Mouse (Mus musculus): ENCODE measurements at regions not wholly inside any gene's neighbourhood (a gene's known extent, or its start where the extent isn't known, plus 50 kb on each side); places are given as distances from the start of the nearest gene placed in this dataset.

- H3K9ac ChIP-seq (ENCODE audit: insufficient read depth, low read depth, low read length, poor library complexity, severe bottlenecking), result no peak overlapping the region
- H3K4me3 ChIP-seq (ENCODE audit: insufficient read depth in 1 of 2, low read depth in 1 of 2, low read length in 2 of 2, poor library complexity in 1 of 2, severe bottlenecking in 1 of 2), result no peak overlapping the region
- no peaks in the 10 kb centered on the region for H3K4me1 ChIP-seq (ENCODE audit: control insufficient read depth in 2 of 2, insufficient read depth in 2 of 2, low read length in 2 of 2, poor library complexity in 1 of 2)
- in situ Hi-C loops (cut with MboI; ENCODE audit: low sequenced_read_pairs in 2 of 2, unreplicated experiment in 2 of 2), result no loop called here
- TF ChIP-seq HCFC1 (IDR thresholded peaks at IDR 0.05; ENCODE audit: borderline replicate concordance, insufficient read depth, low read length), result no peak
- TF ChIP-seq ZC3H11A (IDR thresholded peaks at IDR 0.05; ENCODE audit: borderline replicate concordance, low read depth, low read length), result no peak
- no peak for TF ChIP-seq ZNF384 (IDR thresholded peaks at IDR 0.05; ENCODE audit: low read depth, low read length)
- no peak for TF ChIP-seq CHD2 (IDR thresholded peaks at IDR 0.05; ENCODE audit: low read depth, low read length)
- no peak for TF ChIP-seq MAFK (IDR thresholded peaks at IDR 0.05; ENCODE audit: insufficient read depth, low read depth, low read length)
- no peaks in the 10 kb centered on the region for H3K36me3 ChIP-seq (ENCODE audit: control insufficient read depth, insufficient read depth, low read length, poor library complexity, severe bottlenecking)
- no peaks in the 10 kb centered on the region for H3K9me3 ChIP-seq (ENCODE audit: control insufficient read depth, insufficient read depth, low read depth, low read length)
- H3K27ac ChIP-seq (ENCODE audit: insufficient read depth, low read depth, low read length, poor library complexity, severe bottlenecking), result no peak overlapping the region
- no peak for DNase-seq (ENCODE audit: low read depth, low spot score)
Measured at GRCm38 (mm10) chr8:49631286-49631685, 787.5 kb upstream of the Tenm3 start.

- DNase-seq (ENCODE audit: low read depth, low spot score), result no peak
- no peaks in the 10 kb centered on the region for H3K4me1 ChIP-seq (ENCODE audit: control insufficient read depth in 2 of 2, insufficient read depth in 2 of 2, low read length in 2 of 2, poor library complexity in 1 of 2)
- in situ Hi-C loops (cut with MboI; ENCODE audit: low sequenced_read_pairs in 2 of 2, unreplicated experiment in 2 of 2), result no loop called here
- no peaks in the 10 kb centered on the region for H3K36me3 ChIP-seq (ENCODE audit: control insufficient read depth, insufficient read depth, low read length, poor library complexity, severe bottlenecking)
- H3K4me3 ChIP-seq (ENCODE audit: insufficient read depth in 1 of 2, low read depth in 1 of 2, low read length in 2 of 2, poor library complexity in 1 of 2, severe bottlenecking in 1 of 2), result no peak overlapping the region
- no peak overlapping the region for H3K9ac ChIP-seq (ENCODE audit: insufficient read depth, low read depth, low read length, poor library complexity, severe bottlenecking)
- no peaks in the 10 kb centered on the region for H3K9me3 ChIP-seq (ENCODE audit: control insufficient read depth, insufficient read depth, low read depth, low read length)
- TF ChIP-seq ZC3H11A (IDR thresholded peaks at IDR 0.05; ENCODE audit: borderline replicate concordance, low read depth, low read length) (no peak), MAFK (IDR thresholded peaks at IDR 0.05; ENCODE audit: insufficient read depth, low read depth, low read length) (no peak), HCFC1 (IDR thresholded peaks at IDR 0.05; ENCODE audit: borderline replicate concordance, insufficient read depth, low read length) (no peak), ZNF384 (IDR thresholded peaks at IDR 0.05; ENCODE audit: low read depth, low read length) (no peak), CHD2 (IDR thresholded peaks at IDR 0.05; ENCODE audit: low read depth, low read length) (no peak)
- H3K27ac ChIP-seq (ENCODE audit: insufficient read depth, low read depth, low read length, poor library complexity, severe bottlenecking), result no peak overlapping the region
Measured at GRCm38 (mm10) chr8:49627966-49628495, 784.3 kb upstream of the Tenm3 start.

GRCm38 (mm10) chr8:49595501-49595900 is 751.8 kb upstream of the Tenm3 start:
- DNase-seq (ENCODE audit: low read depth, low spot score), result no peak
- no peaks in the 10 kb centered on the region for H3K9me3 ChIP-seq (ENCODE audit: control insufficient read depth, insufficient read depth, low read depth, low read length)
- TF ChIP-seq HCFC1 (IDR thresholded peaks at IDR 0.05; ENCODE audit: borderline replicate concordance, insufficient read depth, low read length) (no peak), MAFK (IDR thresholded peaks at IDR 0.05; ENCODE audit: insufficient read depth, low read depth, low read length) (no peak), ZC3H11A (IDR thresholded peaks at IDR 0.05; ENCODE audit: borderline replicate concordance, low read depth, low read length) (no peak), ZNF384 (IDR thresholded peaks at IDR 0.05; ENCODE audit: low read depth, low read length) (no peak), CHD2 (IDR thresholded peaks at IDR 0.05; ENCODE audit: low read depth, low read length) (no peak)
- in situ Hi-C loops (cut with MboI; ENCODE audit: low sequenced_read_pairs in 2 of 2, unreplicated experiment in 2 of 2), result no loop called here
- H3K4me3 ChIP-seq (ENCODE audit: insufficient read depth in 1 of 2, low read depth in 1 of 2, low read length in 2 of 2, poor library complexity in 1 of 2, severe bottlenecking in 1 of 2), result no peak overlapping the region
- H3K4me1 ChIP-seq (ENCODE audit: control insufficient read depth in 2 of 2, insufficient read depth in 2 of 2, low read length in 2 of 2, poor library complexity in 1 of 2), result no peaks in the 10 kb centered on the region
- H3K36me3 ChIP-seq (ENCODE audit: control insufficient read depth, insufficient read depth, low read length, poor library complexity, severe bottlenecking), result no peaks in the 10 kb centered on the region
- no peak overlapping the region for H3K9ac ChIP-seq (ENCODE audit: insufficient read depth, low read depth, low read length, poor library complexity, severe bottlenecking)
- no peak overlapping the region for H3K27ac ChIP-seq (ENCODE audit: insufficient read depth, low read depth, low read length, poor library complexity, severe bottlenecking)

- no peak overlapping the region for H3K4me3 ChIP-seq (ENCODE audit: insufficient read depth in 1 of 2, low read depth in 1 of 2, low read length in 2 of 2, poor library complexity in 1 of 2, severe bottlenecking in 1 of 2)
- no peak overlapping the region for H3K9ac ChIP-seq (ENCODE audit: insufficient read depth, low read depth, low read length, poor library complexity, severe bottlenecking)
- TF ChIP-seq HCFC1 (IDR thresholded peaks at IDR 0.05; ENCODE audit: borderline replicate concordance, insufficient read depth, low read length) (no peak), MAFK (IDR thresholded peaks at IDR 0.05; ENCODE audit: insufficient read depth, low read depth, low read length) (no peak), ZNF384 (IDR thresholded peaks at IDR 0.05; ENCODE audit: low read depth, low read length) (no peak), ZC3H11A (IDR thresholded peaks at IDR 0.05; ENCODE audit: borderline replicate concordance, low read depth, low read length) (no peak), CHD2 (IDR thresholded peaks at IDR 0.05; ENCODE audit: low read depth, low read length) (no peak)
- no peaks in the 10 kb centered on the region for H3K9me3 ChIP-seq (ENCODE audit: control insufficient read depth, insufficient read depth, low read depth, low read length)
- H3K4me1 ChIP-seq (ENCODE audit: control insufficient read depth in 2 of 2, insufficient read depth in 2 of 2, low read length in 2 of 2, poor library complexity in 1 of 2), result no peaks in the 10 kb centered on the region
- in situ Hi-C loops (cut with MboI; ENCODE audit: low sequenced_read_pairs in 2 of 2, unreplicated experiment in 2 of 2), result no loop called here
- no peaks in the 10 kb centered on the region for H3K36me3 ChIP-seq (ENCODE audit: control insufficient read depth, insufficient read depth, low read length, poor library complexity, severe bottlenecking)
- DNase-seq (ENCODE audit: low read depth, low spot score), result no peak
- H3K27ac ChIP-seq (ENCODE audit: insufficient read depth, low read depth, low read length, poor library complexity, severe bottlenecking), result no peak overlapping the region
Measured at GRCm38 (mm10) chr8:49567423-49567822, 723.7 kb upstream of the Tenm3 start.
